Mouse (Mus musculus) small intestine, adult 10 weeks (tissue): Measurements from ENCODE around the gene Fam234b. TPM values are rescaled to one million over a fixed set of nuclear protein-coding genes. Genes with fewer than 3 reads are reported as not detected.

Experiments
- polyA plus RNA-seq: library from polyadenylated mRNA; stranded (reverse); fragments of 350-450 nt; fragmentation: Illumina TruSeq; extraction: RNeasy Lipid Tissue Mini Kit (QIAGEN cat#74804); gene quantifications from one replicate; pipeline ENCODE4 v1.2.3, GENCODE M21; 2014; ENCODE audit warnings: low replicate concordance

Fam234b gene
- 27.1 TPM for polyA plus RNA-seq

GRCm38 (mm10) chr6:135197921-135198532 is at the start of gene Fam234b, which contains the start of gene Hebp1:
Fam234b (plus strand) TSS chr6:135197977.
Hebp1 (minus strand) TSS chr6:135198022.

GRCm38 (mm10) chr6:135254153-135254552 is 56.4 kb downstream of the Fam234b start, which contains the start of gene Gsg1:
Gsg1 (minus strand) TSS chr6:135254351.

Other genes starting within 250 kb of the Fam234b start
- gene Apold1, start 216.3 kb upstream of the Fam234b start, polyA plus RNA-seq = 2.0 TPM
- gene Ddx47, start 186.4 kb upstream of the Fam234b start, polyA plus RNA-seq = 84.6 TPM
- gene Gprc5a, start 132.3 kb upstream of the Fam234b start, polyA plus RNA-seq = 3.2 TPM
- not detected for gene Gprc5d, start 79.7 kb upstream of the Fam234b start, polyA plus RNA-seq
- gene Hebp1, start within 50 bp of the Fam234b start, polyA plus RNA-seq = 2.0 TPM
- gene Gsg1, start 56.4 kb downstream of the Fam234b start, polyA plus RNA-seq = not detected
- not detected for gene Pbp2, start 112.4 kb downstream of the Fam234b start, polyA plus RNA-seq
- 504 TPM for gene Emp1, start 164.6 kb downstream of the Fam234b start, polyA plus RNA-seq